Mouse (Mus musculus) lung, adult 2 months (tissue): Measurements from ENCODE around the gene Zfp958.

Experiments used
- CTCF ChIP-seq: fragments of 200-500 bp; IDR thresholded peaks from 2 replicates; pipeline ENCODE4 v1.5.1; 2011; ENCODE audit warnings: mild to moderate bottlenecking, low read length, control low read depth; ENCODE audit not compliant: insufficient read depth
- POLR2A ChIP-seq: fragments of 200-500 bp; IDR thresholded peaks from 2 replicates; pipeline ENCODE4 v1.6.1; 2011; ENCODE audit warnings: low read depth, mild to moderate bottlenecking, control low read depth, low read length, borderline replicate concordance; ENCODE audit errors: extremely low read depth

GRCm38 (mm10) chr8:4677265-4678217 is 64.6 kb downstream of the Zfp958 start:
- TF ChIP-seq CTCF (no peak), POLR2A (peak; percentile 78; the same call in 1 of the 2 replicates)
